16 mouse cellular contexts compared by ENCODE assay signal in genomic region chr8:61558051-61558846, GRCm38 (mm10).
DNase-seq lines count a peak whose midpoint lies in the region; ATAC-seq lines count a peak whose summit lies in the region.
"Had no signal": no experiment of that assay in that cellular context is flagged by ENCODE, and none has a peak within 500 bp of the region (broad histone marks: within the 10 kb centered on the region; RNA-seq: fewer than 3 reads in every experiment).

No protein-coding gene starts in this region.

- H3K9me3 ChIP-seq in kidney, embryonic 14.5 days (ENCODE audit: control insufficient read depth, low read length) = no peaks in the 10 kb centered on the region
- H3K9me3 ChIP-seq: embryonic facial prominence, embryonic 13.5 days; hindbrain, embryonic 12.5 days had no signal

- H3K27me3 ChIP-seq in kidney, embryonic 14.5 days (ENCODE audit: control insufficient read depth, insufficient read depth, low read length) = no peaks in the 10 kb centered on the region
- H3K27me3 ChIP-seq: embryonic facial prominence, embryonic 13.5 days; hindbrain, embryonic 12.5 days had no signal

- H3K9ac ChIP-seq in kidney, embryonic 14.5 days (ENCODE audit: low read depth, low read length) = no peak overlapping the region
- H3K9ac ChIP-seq: embryonic facial prominence, embryonic 13.5 days; hindbrain, embryonic 12.5 days had no signal

- peaks cover 8% of the 10 kb centered on the region for H3K4me1 ChIP-seq in kidney, embryonic 14.5 days (ENCODE audit: control insufficient read depth, insufficient read depth, low read length)

- H3K4me2 ChIP-seq in kidney, embryonic 14.5 days (replicated peaks; ENCODE audit: low read depth, low read length) = no peak overlapping the region
- H3K4me2 ChIP-seq: embryonic facial prominence, embryonic 13.5 days; hindbrain, embryonic 12.5 days had no signal

- peak; percentile 69 for ATAC-seq in frontal cortex, adult (ENCODE audit: low TSS enrichment)
- ATAC-seq in kidney, embryonic 14.5 days (ENCODE audit: low FRiP score, low TSS enrichment) = no peak
- ATAC-seq in megakaryocyte progenitor cell, adult 5-6 weeks (replicated peaks; ENCODE audit: poor library complexity) = 0 out of 2 replicates have a peak, but pooled peaks have one; percentile 3
- ATAC-seq: activated CD4-positive, CD25-positive, alpha-beta regulatory T cell, adult 4 months had no signal

- H3K4me3 ChIP-seq in kidney, embryonic 14.5 days (ENCODE audit: low read length) = no peak overlapping the region
- H3K4me3 ChIP-seq: embryonic facial prominence, embryonic 13.5 days; hindbrain, embryonic 12.5 days had no signal

- WGBS in kidney, embryonic 14.5 days = 74% methylated on average over 12 of the region's 12 CpGs

- H3K36me3 ChIP-seq in kidney, embryonic 14.5 days (ENCODE audit: control insufficient read depth, insufficient read depth, low read length) = no peaks in the 10 kb centered on the region
- H3K36me3 ChIP-seq: hindbrain, embryonic 12.5 days had no signal

- no peak overlapping the region for H3K27ac ChIP-seq in kidney, embryonic 14.5 days (ENCODE audit: low read depth, low read length)
- H3K27ac ChIP-seq: hindbrain, embryonic 12.5 days; macrophage had no signal

- DNase-seq in frontal cortex, postnatal 25 days (ENCODE audit: low spot score in 2 of 2) = no peak
- DNase-seq in kidney, postnatal 10 days = peak; percentile 78
- DNase-seq in ovary, postnatal 14 days (ENCODE audit: low spot score) = peak; percentile 24
- DNase-seq in ovary, adult 18-20 months (ENCODE audit: low spot score) = no peak
- DNase-seq in left cerebral cortex, adult 11 months (ENCODE audit: low spot score) = no peak
- DNase-seq: adrenal gland, postnatal 25 days; cerebellum, postnatal 36 days; liver; midbrain, embryonic 14.5 days had no signal

Comparison
In these comparisons a context has a peak if more than half of its experiments do, and no peak if none do; other contexts are left out.
1. DNase-seq: peak in kidney, postnatal 10 days (single experiment) and ovary, postnatal 14 days (single experiment); none in frontal cortex, postnatal 25 days (0 of 2), ovary, adult 18-20 months (single experiment) and left cerebral cortex, adult 11 months (single experiment).